Mouse (Mus musculus): ENCODE measurements around the gene Scube3. TPM values are rescaled to one million over a fixed set of nuclear protein-coding genes. Genes with fewer than 3 reads are reported as not detected.
A peak's percentile ranks its signal among the peaks of the same experiment; 100 is the strongest.

The Scube3 gene
- polyA plus RNA-seq (2012; rRNA removed), result 1.6 and 2.0 TPM in 2 replicates

- no peak for DNase-seq (ENCODE audit: low read depth in 1 of 2, low spot score in 2 of 2)
- WGBS, result 3% methylated on average over 81 of the region's 97 CpGs
- no peaks in the 10 kb centered on the region for H3K36me3 ChIP-seq (ENCODE audit: control insufficient read depth, insufficient read depth, low read length)
- H3K27ac ChIP-seq (ENCODE audit: insufficient read depth, low read length), result no peak within 1 kb of the TSS
- H3K4me3 ChIP-seq (ENCODE audit: extremely low read depth, insufficient read depth, insufficient read length), result peak within 1 kb of the TSS; percentile 27
- no peak for TF ChIP-seq CTCF (IDR thresholded peaks at IDR 0.05; ENCODE audit: extremely low read depth, insufficient read depth, insufficient read length, insufficient replicate concordance)
- TF ChIP-seq POLR2A (IDR thresholded peaks at IDR 0.05; ENCODE audit: low read depth, low read length), result no peak
- peaks cover 19% of the 10 kb centered on the region for H3K27me3 ChIP-seq (ENCODE audit: control insufficient read depth, insufficient read depth, low read length)
- H3K4me1 ChIP-seq (ENCODE audit: control insufficient read depth, insufficient read depth, insufficient read length), result peaks cover 7% of the 10 kb centered on the region
Observed at GRCm38 (mm10) chr17:28141771-28142699, at the start of gene Scube3. TSS of gene Scube3 (plus strand) at chr17:28142141.

GRCm38 (mm10) chr17:28092297-28092696, 49.6 kb upstream of the Scube3 start:
- no peak for TF ChIP-seq POLR2A (IDR thresholded peaks at IDR 0.05; ENCODE audit: low read depth, low read length)
- TF ChIP-seq CTCF (IDR thresholded peaks at IDR 0.05; ENCODE audit: extremely low read depth, insufficient read depth, insufficient read length, insufficient replicate concordance), result no peak
- Histone ChIP-seq H3K36me3 (ENCODE audit: control insufficient read depth, insufficient read depth, low read length) (no peaks in the 10 kb centered on the region), H3K27me3 (ENCODE audit: control insufficient read depth, insufficient read depth, low read length) (no peaks in the 10 kb centered on the region), H3K4me3 (ENCODE audit: extremely low read depth, insufficient read depth, insufficient read length) (no peak overlapping the region), H3K27ac (ENCODE audit: insufficient read depth, low read length) (no peak overlapping the region), H3K4me1 (ENCODE audit: control insufficient read depth, insufficient read depth, insufficient read length) (no peaks in the 10 kb centered on the region)
- no peak for DNase-seq (ENCODE audit: low read depth in 1 of 2, low spot score in 2 of 2)
- 90% methylated on average over 2 of the region's 2 CpGs for WGBS

GRCm38 (mm10) chr17:28093837-28094236, 48.1 kb upstream of the Scube3 start:
- no peak for TF ChIP-seq POLR2A (IDR thresholded peaks at IDR 0.05; ENCODE audit: low read depth, low read length)
- TF ChIP-seq CTCF (IDR thresholded peaks at IDR 0.05; ENCODE audit: extremely low read depth, insufficient read depth, insufficient read length, insufficient replicate concordance), result no peak
- WGBS, result 82% methylated on average over 3 of the region's 3 CpGs
- H3K4me1 ChIP-seq (ENCODE audit: control insufficient read depth, insufficient read depth, insufficient read length), result no peaks in the 10 kb centered on the region

GRCm38 (mm10) chr17:28096418-28096817, 45.5 kb upstream of the Scube3 start:
- WGBS, result 15% methylated on average over 10 of the region's 10 CpGs
- Histone ChIP-seq H3K36me3 (ENCODE audit: control insufficient read depth, insufficient read depth, low read length) (no peaks in the 10 kb centered on the region), H3K4me3 (ENCODE audit: extremely low read depth, insufficient read depth, insufficient read length) (no peak overlapping the region), H3K27ac (ENCODE audit: insufficient read depth, low read length) (no peak overlapping the region), H3K4me1 (ENCODE audit: control insufficient read depth, insufficient read depth, insufficient read length) (no peaks in the 10 kb centered on the region), H3K27me3 (ENCODE audit: control insufficient read depth, insufficient read depth, low read length) (no peaks in the 10 kb centered on the region)
- DNase-seq (ENCODE audit: low read depth in 1 of 2, low spot score in 2 of 2), result no peak
- TF ChIP-seq POLR2A (IDR thresholded peaks at IDR 0.05; ENCODE audit: low read depth, low read length), result no peak
- no peak for TF ChIP-seq CTCF (IDR thresholded peaks at IDR 0.05; ENCODE audit: extremely low read depth, insufficient read depth, insufficient read length, insufficient replicate concordance)

More at GRCm38 (mm10) chr17:28093837-28094236, 48.1 kb upstream of the Scube3 start:
- H3K27ac ChIP-seq (ENCODE audit: insufficient read depth, low read length), result no peak overlapping the region
- no peaks in the 10 kb centered on the region for H3K27me3 ChIP-seq (ENCODE audit: control insufficient read depth, insufficient read depth, low read length)
- DNase-seq (ENCODE audit: low read depth in 1 of 2, low spot score in 2 of 2), result no peak
- no peaks in the 10 kb centered on the region for H3K36me3 ChIP-seq (ENCODE audit: control insufficient read depth, insufficient read depth, low read length)
- no peak overlapping the region for H3K4me3 ChIP-seq (ENCODE audit: extremely low read depth, insufficient read depth, insufficient read length)

- H3K4me1 ChIP-seq (ENCODE audit: control insufficient read depth, insufficient read depth, insufficient read length), result no peaks in the 10 kb centered on the region
- H3K36me3 ChIP-seq (ENCODE audit: control insufficient read depth, insufficient read depth, low read length), result no peaks in the 10 kb centered on the region
- 88% methylated on average over 13 of the region's 13 CpGs for WGBS
- no peak overlapping the region for H3K4me3 ChIP-seq (ENCODE audit: extremely low read depth, insufficient read depth, insufficient read length)
- H3K27ac ChIP-seq (ENCODE audit: insufficient read depth, low read length), result no peak overlapping the region
- no peaks in the 10 kb centered on the region for H3K27me3 ChIP-seq (ENCODE audit: control insufficient read depth, insufficient read depth, low read length)
- no peak for TF ChIP-seq CTCF (IDR thresholded peaks at IDR 0.05; ENCODE audit: extremely low read depth, insufficient read depth, insufficient read length, insufficient replicate concordance)
- TF ChIP-seq POLR2A (IDR thresholded peaks at IDR 0.05; ENCODE audit: low read depth, low read length), result no peak
- DNase-seq (ENCODE audit: low read depth in 1 of 2, low spot score in 2 of 2), result no peak
Observed at GRCm38 (mm10) chr17:28097308-28097707, 44.6 kb upstream of the Scube3 start.

DNA sequence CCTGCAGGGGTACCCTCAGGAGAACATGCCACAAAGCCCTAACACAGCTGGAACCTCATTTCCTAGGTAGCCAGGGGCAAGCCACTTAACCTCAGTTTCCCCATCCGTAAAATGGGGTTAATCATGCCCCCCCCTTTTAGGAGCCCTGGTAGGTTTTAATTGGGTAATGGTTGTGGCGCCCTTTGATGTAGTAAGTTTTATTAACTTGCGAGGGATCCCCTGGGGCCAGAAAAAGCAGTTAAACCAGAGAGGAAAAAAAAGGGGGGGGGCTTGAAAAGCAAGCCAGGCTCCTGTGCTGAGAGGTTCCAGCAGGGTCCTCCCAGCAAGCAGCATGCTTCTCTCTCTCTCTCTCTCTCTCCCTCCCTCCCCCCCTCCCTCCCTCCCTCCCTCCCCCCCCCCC, 42.9 kb upstream of the Scube3 start:
- no peak for TF ChIP-seq POLR2A (IDR thresholded peaks at IDR 0.05; ENCODE audit: low read depth, low read length)
- no peak for TF ChIP-seq CTCF (IDR thresholded peaks at IDR 0.05; ENCODE audit: extremely low read depth, insufficient read depth, insufficient read length, insufficient replicate concordance)
- Histone ChIP-seq H3K27me3 (ENCODE audit: control insufficient read depth, insufficient read depth, low read length) (no peaks in the 10 kb centered on the region), H3K4me1 (ENCODE audit: control insufficient read depth, insufficient read depth, insufficient read length) (no peaks in the 10 kb centered on the region), H3K27ac (ENCODE audit: insufficient read depth, low read length) (no peak overlapping the region), H3K36me3 (ENCODE audit: control insufficient read depth, insufficient read depth, low read length) (no peaks in the 10 kb centered on the region), H3K4me3 (ENCODE audit: extremely low read depth, insufficient read depth, insufficient read length) (no peak overlapping the region)
- WGBS, result 66% methylated on average over 3 of the region's 3 CpGs
- DNase-seq (ENCODE audit: low read depth in 1 of 2, low spot score in 2 of 2), result no peak

- TF ChIP-seq CTCF (IDR thresholded peaks at IDR 0.05; ENCODE audit: extremely low read depth, insufficient read depth, insufficient read length, insufficient replicate concordance) (no peak), POLR2A (IDR thresholded peaks at IDR 0.05; ENCODE audit: low read depth, low read length) (no peak)
- no peak overlapping the region for H3K27ac ChIP-seq (ENCODE audit: insufficient read depth, low read length)
- no peak for DNase-seq (ENCODE audit: low read depth in 1 of 2, low spot score in 2 of 2)
- no peaks in the 10 kb centered on the region for H3K27me3 ChIP-seq (ENCODE audit: control insufficient read depth, insufficient read depth, low read length)
- no peak overlapping the region for H3K4me3 ChIP-seq (ENCODE audit: extremely low read depth, insufficient read depth, insufficient read length)
- 83% methylated on average over 1 of the region's 1 CpGs for WGBS
- H3K4me1 ChIP-seq (ENCODE audit: control insufficient read depth, insufficient read depth, insufficient read length), result no peaks in the 10 kb centered on the region
- H3K36me3 ChIP-seq (ENCODE audit: control insufficient read depth, insufficient read depth, low read length), result no peaks in the 10 kb centered on the region
Observed at GRCm38 (mm10) chr17:28100669-28101068, 41.3 kb upstream of the Scube3 start.
